Mouse (Mus musculus) embryo, embryonic 11 days (tissue): ENCODE data around the gene Ntn3.

ENCODE experiments used
- DNase-seq: peaks from one replicate; pipeline ENCODE4 v3.0.0-alpha.2; 2015

Gene Ntn3

DNA sequence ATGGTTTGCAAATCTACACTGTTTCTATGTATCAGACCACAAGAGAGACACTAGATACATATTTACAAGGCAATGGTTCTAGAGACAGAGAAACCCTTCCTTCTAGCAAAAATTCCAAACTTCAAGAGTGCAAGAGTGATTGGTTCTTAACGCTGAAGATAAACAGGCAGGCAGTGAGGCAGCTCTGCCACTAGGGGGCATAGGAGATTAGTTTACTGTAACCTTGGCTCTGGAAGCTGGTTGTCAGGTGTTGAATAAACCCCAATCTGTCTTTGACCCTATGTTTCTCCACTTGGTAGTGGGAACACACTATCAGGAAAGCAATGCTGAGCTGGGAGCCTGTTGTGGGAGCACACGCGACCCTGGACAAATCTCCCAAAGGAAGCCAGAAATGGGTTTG lies 35.9 kb downstream of the Ntn3 start:
- peak; percentile 81 for DNase-seq

DNA sequence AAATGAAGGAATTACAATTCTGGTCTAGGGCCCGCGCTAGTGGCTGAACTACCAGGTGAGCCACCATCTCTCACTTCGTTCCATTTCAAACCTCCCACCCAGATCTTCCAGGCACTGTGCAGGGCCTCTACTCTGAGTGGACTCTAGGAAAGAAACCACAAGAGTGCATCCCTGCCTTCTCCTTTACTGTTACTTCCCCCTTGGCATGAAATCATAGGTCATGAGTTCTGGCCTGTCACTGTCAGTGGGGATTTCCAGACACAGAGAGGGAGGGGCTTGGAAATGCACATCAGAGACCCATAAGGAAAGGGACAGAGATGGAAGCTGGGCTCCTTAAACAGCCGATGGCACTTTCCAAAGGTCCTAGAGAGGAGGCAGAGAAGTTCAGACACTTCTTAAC lies 37.6 kb downstream of the Ntn3 start:
- DNase-seq: no peak

DNA sequence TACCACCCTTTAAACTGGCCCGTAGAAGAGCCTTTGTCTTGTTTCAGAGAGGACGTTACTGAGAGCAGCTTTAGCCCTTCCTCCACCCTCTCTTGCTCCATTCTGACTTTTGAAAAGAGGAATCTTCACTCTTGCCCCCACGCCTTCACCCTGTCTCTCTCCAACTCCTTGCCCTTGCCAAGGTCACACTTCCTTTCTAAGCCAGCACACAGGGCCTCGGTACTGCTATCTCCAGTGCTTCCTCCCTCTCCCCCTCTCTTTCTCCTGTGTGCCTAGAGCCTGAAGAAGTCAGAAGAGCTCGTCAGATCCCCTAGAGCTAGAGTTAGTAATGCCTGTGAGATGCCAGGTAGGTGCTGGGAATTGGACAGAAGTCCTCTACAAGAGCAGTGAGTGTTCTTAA lies 38.6 kb downstream of the Ntn3 start:
- no peak for DNase-seq

DNA sequence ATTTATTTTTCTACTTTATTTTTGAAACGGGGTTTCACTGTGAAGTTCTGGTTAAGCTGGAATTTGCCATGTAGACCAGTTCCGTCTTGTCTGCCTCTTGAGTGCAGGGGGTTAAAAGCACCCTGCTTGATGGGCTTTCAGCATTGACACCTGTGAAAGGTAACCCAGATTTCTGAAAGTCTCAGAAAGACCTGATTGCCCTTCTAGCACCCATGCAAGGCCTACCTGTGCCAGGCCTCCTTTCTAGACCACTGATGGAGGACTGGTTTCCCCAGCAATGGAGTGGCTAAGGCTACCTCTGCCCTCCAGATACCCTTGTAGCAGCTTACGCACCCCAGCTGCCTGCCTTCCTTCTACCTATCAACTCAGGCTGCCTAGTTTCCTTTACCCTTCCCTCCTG lies 39.2 kb downstream of the Ntn3 start:
- DNase-seq: no peak

DNA sequence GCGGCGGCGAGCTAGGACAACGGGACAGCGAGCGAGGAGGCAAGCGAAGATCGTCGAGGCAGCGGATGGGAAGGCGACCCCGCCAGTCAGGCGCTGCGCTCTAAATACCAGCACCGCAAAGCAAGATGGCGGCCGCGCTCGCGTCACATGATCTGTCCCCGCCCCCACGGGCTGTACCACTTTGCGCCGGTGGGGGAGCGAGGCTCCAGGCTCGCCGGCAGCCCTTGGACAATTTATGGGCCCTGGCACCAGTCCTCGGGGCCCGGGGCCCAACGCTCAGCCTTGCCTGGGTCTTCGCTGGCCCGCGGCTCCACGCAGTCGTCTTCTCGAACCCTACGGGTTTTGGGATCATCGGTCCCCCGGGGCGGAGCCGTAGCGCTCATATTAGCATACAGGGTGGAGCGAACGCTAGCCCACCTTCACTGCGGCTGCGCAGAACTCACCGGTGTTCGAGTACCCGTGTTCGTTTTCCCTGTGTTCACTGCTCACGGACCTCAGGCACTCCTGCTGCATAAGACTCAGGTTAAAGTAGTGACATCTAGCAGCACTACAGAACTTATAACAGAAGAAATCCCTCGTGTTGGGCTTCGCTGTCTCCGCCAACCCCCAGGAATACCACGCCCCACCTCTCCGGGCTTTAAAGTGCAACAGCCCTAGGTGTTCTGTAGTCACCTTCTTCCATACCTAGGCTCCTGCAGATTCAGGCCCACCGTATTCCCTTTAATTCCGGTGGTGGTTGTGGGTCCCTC lies 39.8 kb downstream of the Ntn3 start, which contains the start of gene Atp6v0c:
Gene Atp6v0c, minus strand, starts transcription at position 386 of the 749 bp plus-strand sequence.
- DNase-seq: peak; percentile 96

DNA sequence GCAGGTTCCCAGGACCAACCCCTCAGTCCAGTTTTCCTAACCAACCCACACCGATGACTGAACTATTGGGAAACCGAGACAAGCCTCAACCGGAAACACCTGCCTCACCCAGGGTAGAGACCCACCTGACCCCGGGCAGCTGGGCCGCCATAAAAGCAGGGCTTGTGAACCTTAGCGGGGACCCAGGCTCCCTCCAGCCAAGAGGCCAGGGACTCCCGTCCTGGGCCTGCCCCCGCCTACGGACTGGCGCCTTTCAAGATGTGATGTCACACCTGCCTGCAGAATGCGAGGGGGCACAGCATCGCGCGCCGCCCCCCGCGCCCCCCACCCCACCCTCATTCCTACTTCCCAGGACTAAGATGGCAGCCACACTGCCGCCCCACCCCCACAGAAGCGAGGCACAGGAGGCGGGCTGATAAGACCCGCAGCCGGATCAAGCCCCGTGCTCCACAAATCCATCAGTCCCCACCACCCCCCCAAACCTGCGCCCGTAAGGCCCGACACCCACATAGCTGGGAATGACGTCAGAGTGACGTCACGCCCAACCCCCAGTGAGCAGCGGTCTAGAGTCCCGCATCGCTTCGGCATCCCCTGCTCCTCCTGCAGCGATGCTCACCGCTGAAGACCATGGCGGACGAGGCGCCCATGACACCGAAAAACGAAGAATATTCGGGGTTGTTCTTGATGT lies 40.6 kb downstream of the Ntn3 start:
- DNase-seq: peak; percentile 66

DNA sequence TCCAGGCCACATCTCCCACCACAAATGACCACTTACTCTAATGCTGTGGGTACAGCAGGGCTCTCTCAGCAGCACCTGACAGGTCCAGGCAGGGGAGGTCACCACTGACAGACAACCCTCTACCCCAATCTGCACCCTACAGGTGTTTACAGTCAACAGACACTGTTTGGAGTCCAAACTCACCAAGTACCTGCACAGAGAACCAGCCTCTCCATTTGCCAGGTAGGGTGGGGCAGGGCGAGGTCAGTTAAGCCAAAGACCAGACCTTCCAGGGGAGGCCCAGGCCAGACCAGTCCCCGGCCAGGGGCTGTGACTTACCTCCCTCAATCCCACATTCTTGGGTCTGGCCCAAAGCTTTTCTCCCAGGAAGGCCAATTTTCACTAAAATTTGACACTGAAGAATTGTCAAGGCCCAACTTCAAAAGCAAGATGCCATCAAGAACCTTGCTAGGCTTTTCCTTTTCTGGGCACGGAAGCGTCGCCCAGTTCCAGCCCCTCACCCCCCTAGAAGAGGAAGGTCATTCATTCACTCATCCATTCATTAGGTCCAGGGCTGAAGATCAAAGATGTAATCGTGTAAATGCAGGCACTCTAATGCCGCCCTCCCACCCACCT lies 41.3 kb downstream of the Ntn3 start:
- DNase-seq: no peak

DNA sequence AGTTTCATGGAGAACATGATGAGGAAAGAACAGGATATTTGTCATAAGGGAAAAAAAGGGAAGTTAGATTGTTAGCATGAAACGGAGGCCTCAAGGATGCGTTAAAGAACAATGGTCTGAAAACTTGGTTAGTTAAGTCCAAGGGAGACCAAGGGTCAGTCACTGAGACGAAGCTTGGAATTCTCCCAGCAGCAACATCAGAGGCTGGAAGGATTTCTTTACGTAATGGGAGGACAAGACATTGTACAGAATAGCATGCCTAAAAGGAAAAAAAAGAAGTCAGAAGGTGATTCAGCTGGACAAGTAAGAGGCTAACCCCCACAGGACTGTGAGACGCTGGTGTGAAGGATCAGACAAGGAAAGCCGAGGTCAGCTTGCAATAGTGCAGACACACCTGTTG lies 42.2 kb downstream of the Ntn3 start:
- no peak for DNase-seq

DNA sequence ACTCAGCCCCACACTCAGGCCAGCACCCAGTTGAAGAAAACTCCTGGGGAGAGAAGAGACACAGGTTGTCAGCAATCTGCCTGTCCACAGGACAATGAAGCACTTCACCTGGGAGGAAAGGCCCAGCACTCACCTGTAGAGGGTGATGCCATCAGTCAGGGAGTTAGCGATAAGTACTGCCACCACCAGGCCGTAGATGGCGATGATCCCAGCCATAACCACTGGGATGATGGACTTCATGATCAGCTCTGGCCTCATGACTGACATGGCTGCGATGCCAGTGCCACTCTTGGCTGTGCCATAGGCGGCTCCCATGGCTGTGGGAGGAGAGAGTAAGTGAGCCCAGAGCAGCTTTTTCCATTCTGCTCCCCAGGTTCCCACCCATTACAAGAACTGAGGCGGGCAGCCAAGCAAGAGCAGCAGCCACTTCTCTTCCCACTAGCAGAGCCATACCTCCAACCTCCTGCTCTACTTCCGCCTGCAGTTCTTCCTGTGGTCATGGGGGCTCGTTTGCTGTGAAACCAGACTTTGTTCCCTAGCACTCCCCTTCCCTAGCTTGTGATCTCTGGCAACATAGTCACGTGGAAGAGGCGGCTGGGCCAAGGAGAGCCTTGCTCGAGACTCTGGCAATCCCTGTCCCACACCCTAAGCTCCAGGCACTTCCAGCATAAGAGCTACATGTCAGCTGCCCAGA lies 44.6 kb downstream of the Ntn3 start:
- DNase-seq: no peak

DNA sequence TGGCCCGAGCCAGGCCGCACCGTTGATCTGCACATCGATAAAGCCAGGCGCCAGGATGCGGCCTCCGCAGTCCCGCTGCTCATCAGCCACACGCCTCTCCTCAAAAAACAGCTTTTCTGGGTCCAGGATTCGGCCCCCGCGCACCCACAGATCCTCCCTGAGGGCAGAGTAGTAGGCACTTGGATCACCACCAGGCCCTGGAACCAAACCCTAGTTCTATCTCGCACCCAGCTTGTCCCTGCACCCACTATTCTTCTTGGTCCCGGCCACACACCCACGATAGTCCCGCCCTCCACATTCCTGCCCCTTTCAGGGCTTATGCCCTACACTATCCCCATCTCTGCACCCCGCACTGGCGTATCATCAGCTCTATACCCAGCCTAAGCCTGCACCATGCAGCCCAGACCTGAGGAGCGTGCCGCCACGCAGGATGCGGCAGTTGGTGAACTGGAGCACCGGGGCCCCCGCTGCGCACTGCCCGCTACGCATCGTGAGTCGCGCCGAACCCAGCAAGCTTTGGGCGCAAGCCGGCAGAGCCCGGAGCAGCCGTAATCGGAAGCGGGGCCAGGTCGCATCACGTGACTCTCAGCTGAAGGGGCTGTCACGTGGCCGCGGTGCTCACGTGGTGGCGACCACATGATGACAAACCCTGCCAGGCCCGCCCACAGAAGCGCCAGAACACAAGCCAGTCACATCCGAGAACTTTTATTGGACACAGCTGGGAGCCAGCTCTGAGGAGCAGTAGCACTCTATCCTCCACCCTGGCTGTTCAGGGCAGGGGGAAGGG lies 46.0 kb downstream of the Ntn3 start, which contains the start of gene Amdhd2:
Gene Amdhd2, minus strand, starts transcription at position 591 of the 787 bp plus-strand sequence.
- DNase-seq: peak; percentile 97

DNA sequence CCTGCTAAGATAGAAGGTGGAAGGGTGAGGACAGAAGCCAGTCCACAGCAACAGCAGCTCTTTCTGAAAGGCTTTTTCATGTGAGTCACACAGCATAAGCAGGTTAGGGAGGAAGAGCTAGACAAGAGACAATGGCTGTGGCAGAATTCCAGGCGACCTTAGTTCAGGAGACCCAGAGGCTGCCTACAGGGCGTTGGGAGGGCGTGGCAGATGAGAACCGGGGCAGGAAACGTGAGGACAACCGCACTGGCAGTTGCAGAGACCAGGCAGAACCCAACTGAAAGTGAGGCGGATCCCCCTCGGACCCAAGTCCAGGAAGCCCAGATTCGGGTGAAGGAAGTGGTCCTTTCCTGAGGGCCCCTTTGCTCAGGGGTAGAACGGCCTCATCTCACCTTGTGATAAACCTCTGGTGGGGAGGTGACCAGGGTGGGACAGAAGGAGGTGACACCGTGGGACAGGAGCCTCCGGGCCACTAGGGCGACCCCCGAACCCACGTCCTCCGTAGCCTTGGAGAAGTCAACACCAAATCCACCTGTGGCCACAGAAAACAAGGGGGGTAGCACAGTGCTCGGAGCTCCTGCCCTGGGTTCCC lies 46.7 kb downstream of the Ntn3 start:
- peak; percentile 1 for DNase-seq

DNA sequence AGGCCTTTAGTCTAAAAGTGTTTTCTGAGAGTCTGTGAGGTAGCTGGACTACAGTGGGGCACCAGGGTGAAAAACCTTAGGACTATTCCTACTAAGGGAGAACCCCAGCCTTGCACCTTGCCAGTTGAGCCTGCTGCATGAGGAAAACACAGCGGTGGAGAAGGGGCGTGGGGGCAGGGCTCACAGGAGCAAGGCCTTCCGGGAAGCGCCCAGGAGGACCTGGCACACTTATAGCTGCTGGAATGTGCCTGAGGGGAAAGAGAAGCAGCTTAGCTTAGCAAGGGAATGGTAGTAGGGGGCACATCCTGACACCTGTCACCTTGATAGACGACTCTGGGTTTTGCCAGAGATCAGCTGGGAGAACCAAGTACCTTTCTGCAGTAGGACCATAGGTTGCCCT lies 47.9 kb downstream of the Ntn3 start:
- DNase-seq: no peak

DNA sequence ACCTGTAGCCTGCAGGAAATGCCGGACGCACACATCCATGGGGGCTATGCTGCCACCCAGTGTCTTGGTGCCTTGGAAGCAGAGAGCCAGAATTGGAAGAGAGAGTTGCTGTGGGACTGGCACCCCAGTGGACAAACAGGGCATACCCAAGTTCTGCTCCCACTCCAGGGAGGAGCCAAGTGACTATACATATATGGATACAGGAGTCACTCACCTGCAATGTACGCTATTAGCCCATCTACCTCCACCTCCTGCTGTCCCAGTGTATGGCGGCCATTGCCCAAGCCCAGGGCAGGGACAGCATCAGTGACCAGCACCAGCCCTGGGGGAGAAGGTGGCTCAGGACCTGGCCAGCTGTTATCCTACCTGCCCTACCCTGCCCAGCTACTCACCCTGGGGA lies 51.8 kb downstream of the Ntn3 start:
- DNase-seq: no peak

DNA sequence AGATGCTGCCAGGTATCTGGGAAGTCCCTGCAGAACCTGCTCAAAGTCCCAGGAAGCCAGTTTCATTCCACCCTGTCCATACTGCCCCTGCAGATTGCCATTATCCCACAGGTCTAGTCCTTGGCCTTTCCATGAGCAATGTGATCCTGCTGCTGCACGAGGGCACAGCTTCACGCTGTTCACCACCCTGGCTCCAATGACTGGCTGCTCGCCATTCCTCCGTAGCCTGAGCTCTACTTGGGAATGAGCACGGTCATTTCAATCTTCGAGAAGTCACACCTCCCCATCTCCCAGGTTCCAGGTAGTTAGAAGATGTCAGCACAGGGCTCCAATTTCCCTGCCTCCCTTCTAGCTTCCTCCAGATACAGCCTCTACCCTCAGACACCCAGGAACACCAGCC lies 52.2 kb downstream of the Ntn3 start:
- no peak for DNase-seq

DNA sequence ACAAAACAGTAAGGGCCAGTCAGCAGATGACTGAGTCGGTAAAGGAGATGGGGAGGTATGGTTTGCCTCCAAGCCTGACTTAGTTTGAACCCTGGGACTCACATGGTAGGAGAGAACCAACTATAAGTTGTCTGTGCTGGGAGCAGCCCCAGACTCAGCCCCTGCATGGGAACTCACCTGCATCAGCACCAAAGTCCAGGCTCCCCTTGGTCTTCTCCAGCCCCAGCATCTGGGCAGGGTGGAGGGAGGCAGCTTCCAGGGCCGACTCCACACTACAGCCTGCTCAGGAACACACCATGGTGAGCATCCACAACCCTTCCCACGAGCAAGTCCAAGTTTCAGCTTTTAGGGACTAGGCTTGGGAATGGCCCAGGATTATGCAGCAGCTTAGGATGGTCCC lies 52.9 kb downstream of the Ntn3 start:
- no peak for DNase-seq

DNA sequence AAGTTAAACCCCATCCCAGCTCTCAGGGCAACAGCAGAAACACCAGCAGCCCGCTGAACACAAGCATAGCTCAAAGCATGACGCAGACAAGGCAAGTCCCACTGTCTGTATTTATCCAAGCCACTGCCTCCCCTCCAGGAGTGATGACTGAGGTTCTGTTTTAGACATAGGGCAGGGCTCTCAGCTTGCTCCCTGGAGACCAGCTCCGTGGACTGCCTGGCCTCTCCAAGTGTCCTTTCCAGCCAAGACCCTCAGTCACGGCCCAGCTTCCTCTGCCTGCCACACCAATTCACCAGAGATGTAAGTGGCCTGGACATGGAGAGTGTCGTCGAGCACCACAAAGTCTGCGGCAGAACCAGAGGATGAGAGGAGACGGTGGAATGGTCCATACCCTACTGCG lies 53.6 kb downstream of the Ntn3 start:
- DNase-seq: no peak

DNA sequence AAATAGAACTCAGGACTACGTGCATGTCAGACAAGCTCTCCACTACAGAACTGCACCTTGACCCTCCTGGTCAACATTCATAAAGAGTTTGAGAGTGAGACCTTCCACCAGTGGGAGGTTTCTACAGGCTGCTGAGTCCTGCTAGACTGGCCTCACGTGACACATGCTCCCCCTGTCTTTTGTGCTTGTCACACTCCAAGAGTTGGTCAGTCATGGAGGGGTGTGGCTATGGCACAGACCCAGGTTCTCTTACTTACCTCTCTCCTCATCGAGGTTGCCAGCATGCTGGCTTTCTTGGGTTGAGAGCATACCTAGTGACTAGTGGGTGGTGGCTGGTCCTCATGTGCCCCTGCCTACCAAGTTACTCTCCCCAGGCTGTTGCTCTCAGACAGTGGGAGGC lies 54.9 kb downstream of the Ntn3 start:
- DNase-seq: no peak
